Mouse (Mus musculus) limb, embryonic 14.5 days (tissue): ENCODE measurements around the gene Zbtb9. TPM values are rescaled to one million over a fixed set of nuclear protein-coding genes. Genes with fewer than 3 reads are reported as not detected.

Experiments
- ATAC-seq: fragments of 200-750 bp; cut with Nextera tagmentation; 2 replicates; pipeline ENCODE4 v1.8.0; 2017; ENCODE audit warnings: low read depth, moderate number of reproducible peaks, moderate TSS enrichment; ENCODE audit not compliant: low FRiP score
- DNase-seq: peaks from one replicate; pipeline ENCODE4 v3.0.0-alpha.2; 2015; ENCODE audit warnings: low spot score
- H3K27ac ChIP-seq: fragments of 300-500 bp; sonication (generic); replicated peaks from 2 replicates; pipeline ENCODE4 v1.5.1; 2014; ENCODE audit warnings: low read depth, mild to moderate bottlenecking, low read length, moderate library complexity, mixed read lengths
- H3K27me3 ChIP-seq: fragments of 300-500 bp; sonication (generic); 2 replicates; pipeline ENCODE4 v1.6.1; 2014; ENCODE audit warnings: low read length, mixed read lengths; ENCODE audit not compliant: control insufficient read depth, insufficient read depth
- H3K36me3 ChIP-seq: fragments of 300-500 bp; sonication (generic); 2 replicates; pipeline ENCODE4 v1.6.1; 2014; ENCODE audit warnings: mild to moderate bottlenecking, low read length, moderate library complexity, mixed read lengths; ENCODE audit not compliant: control insufficient read depth, insufficient read depth
- H3K4me1 ChIP-seq: fragments of 300-500 bp; sonication (generic); 2 replicates; pipeline ENCODE4 v1.6.1; 2014; ENCODE audit warnings: antibody characterized with exemption, low read length, mixed read lengths; ENCODE audit not compliant: control insufficient read depth, insufficient read depth
- H3K4me2 ChIP-seq: fragments of 300-500 bp; sonication (generic); replicated peaks from 2 replicates; pipeline ENCODE4 v1.6.1; 2014; ENCODE audit warnings: low read depth, mild to moderate bottlenecking, low read length, moderate library complexity; ENCODE audit not compliant: severe bottlenecking
- H3K4me3 ChIP-seq: fragments of 300-500 bp; sonication (generic); replicated peaks from 2 replicates; pipeline ENCODE4 v1.5.1; 2014; ENCODE audit warnings: low read length
- H3K9ac ChIP-seq: fragments of 300-500 bp; sonication (generic); 2 replicates; pipeline ENCODE4 v1.6.1; 2014; ENCODE audit warnings: mild to moderate bottlenecking, low read depth, low read length, moderate library complexity; ENCODE audit not compliant: severe bottlenecking
- H3K9me3 ChIP-seq: fragments of 300-500 bp; sonication (generic); 2 replicates; pipeline ENCODE4 v1.6.1; 2016; ENCODE audit warnings: low read length; ENCODE audit not compliant: control insufficient read depth
- POLR2A ChIP-seq: fragments of 200-500 bp; IDR thresholded peaks from 2 replicates; pipeline ENCODE4 v1.8.0; 2012; ENCODE audit warnings: inconsistent platforms, mild to moderate bottlenecking, moderate library complexity, borderline replicate concordance; ENCODE audit not compliant: insufficient read depth, insufficient read length; ENCODE audit errors: extremely low read depth
- WGBS: fragments of 180-500 bp; shearing (Covaris S2); extraction: QIAGEN DNeasy Blood & Tissue Kit; methylation state at CpG from one replicate; pipeline ENCODE4 v1.1.7; 2014; 5-methylcytosine and 5-hydroxymethylcytosine counted together
- microRNA-seq: library from miRNA; unstranded; fragments of <30 nt; microRNA quantifications from one replicate; pipeline ENCODE4, GENCODE M21; 2016
- polyA plus RNA-seq, 2 experiments: library from polyadenylated mRNA; depleted of rRNA in 1 of 2; stranded (reverse) in 1 of 2; unstranded in 1 of 2; fragments of >200 nt; fragmentation: Nextera tagmentation in 1 of 2; extraction: Ambion mirVana in 1 of 2; gene quantifications; 2 replicates each; pipeline versions ENCODE4 v1.2.1 to v1.2.3; 2012 to 2014

The Zbtb9 gene
- polyA plus RNA-seq, 2 experiments: 10.0 to 14.8 TPM

- Histone ChIP-seq H3K27ac (peak overlapping the region; percentile 77), H3K36me3 (no peaks in the 10 kb centered on the region), H3K9me3 (no peaks in the 10 kb centered on the region), H3K9ac (peak overlapping the region; percentile 68; the same call in 1 of the 2 replicates), H3K27me3 (no peaks in the 10 kb centered on the region), H3K4me3 (peak overlapping the region; percentile 61), H3K4me2 (peak overlapping the region; percentile 68), H3K4me1 (peaks cover 37% of the 10 kb centered on the region)
- 0% methylated on average over 13 of the region's 13 CpGs for WGBS
- ATAC-seq (peak; percentile 50; the same call in 1 of the 2 replicates), DNase-seq (peak; percentile 70)
- TF ChIP-seq POLR2A: no peak
Observed at GRCm38 (mm10) chr17:27056170-27056569, 83.2 kb downstream of the Zbtb9 start.

GRCm38 (mm10) chr17:27056812-27057516, 84.0 kb downstream of the Zbtb9 start, which contains the start of gene Itpr3:
TSS of gene Itpr3 (plus strand) at chr17:27057304.
- ATAC-seq: peak; percentile 70
- H3K27ac ChIP-seq: peak within 1 kb of the TSS; percentile 77

GRCm38 (mm10) chr17:27057517-27058055, 84.6 kb downstream of the Zbtb9 start:
- H3K4me1 ChIP-seq: peaks cover 32% of the 10 kb centered on the region
- H3K9ac ChIP-seq: peak overlapping the region; percentile 68
- no peaks in the 10 kb centered on the region for H3K9me3 ChIP-seq
- ATAC-seq: no peak
- H3K27ac ChIP-seq: peak overlapping the region; percentile 77; the same call in 1 of the 2 replicates
- H3K36me3 ChIP-seq: no peaks in the 10 kb centered on the region
- H3K4me3 ChIP-seq: peak overlapping the region; percentile 61
- H3K27me3 ChIP-seq: no peaks in the 10 kb centered on the region
- WGBS: 3% methylated on average over 24 of the region's 24 CpGs
- peak overlapping the region; percentile 68 for H3K4me2 ChIP-seq
- DNase-seq: no peak
- no peak for TF ChIP-seq POLR2A

More at GRCm38 (mm10) chr17:27056812-27057516, 84.0 kb downstream of the Zbtb9 start, which contains the start of gene Itpr3:
- Histone ChIP-seq H3K27me3 (no peaks in the 10 kb centered on the region), H3K36me3 (no peaks in the 10 kb centered on the region), H3K4me3 (peak within 1 kb of the TSS; percentile 61), H3K9ac (peak within 1 kb of the TSS; percentile 68), H3K4me2 (peak within 1 kb of the TSS; percentile 68), H3K4me1 (peaks cover 32% of the 10 kb centered on the region), H3K9me3 (no peaks in the 10 kb centered on the region)
- under 1% methylated on average over 42 of the region's 66 CpGs for WGBS
- no peak for TF ChIP-seq POLR2A
- DNase-seq: peak; percentile 74

Small RNA genes lying within 50 kb of the gene (microRNA-seq; reads per million reads assigned to microRNA genes)
- gene Mir3083 (not detected), gene Mir6968 (0.92 reads per million)

Other genes starting within 250 kb of the Zbtb9 start
- gene Bnip1, start 192.1 kb upstream of the Zbtb9 start, polyA plus RNA-seq (2012; rRNA removed): 45.6 and 48.7 TPM in 2 replicates
- gene Bnip1, start 192.1 kb upstream of the Zbtb9 start, polyA plus RNA-seq (2014; fragmentation: Nextera tagmentation; extraction: Ambion mirVana): 49.3 and 49.4 TPM in 2 replicates
- gene Nkx2-5, start 128.2 kb upstream of the Zbtb9 start, polyA plus RNA-seq (2012; rRNA removed): 0.06 and 0.15 TPM in 2 replicates
- gene Nkx2-5, start 128.2 kb upstream of the Zbtb9 start, polyA plus RNA-seq (2014; fragmentation: Nextera tagmentation; extraction: Ambion mirVana): not detected in 2 replicates
- 23.7 TPM in 2 replicates for gene Kifc5b, start 56.1 kb upstream of the Zbtb9 start, polyA plus RNA-seq (2012; rRNA removed)
- 4.9 and 5.9 TPM in 2 replicates for gene Kifc5b, start 56.1 kb upstream of the Zbtb9 start, polyA plus RNA-seq (2014; fragmentation: Nextera tagmentation; extraction: Ambion mirVana)
- 56.6 and 72.8 TPM in 2 replicates for gene Phf1, start 40.1 kb upstream of the Zbtb9 start, polyA plus RNA-seq (2012; rRNA removed)
- gene Phf1, start 40.1 kb upstream of the Zbtb9 start, polyA plus RNA-seq (2014; fragmentation: Nextera tagmentation; extraction: Ambion mirVana): 11.9 and 12.8 TPM in 2 replicates
- gene Cuta, start 33.6 kb upstream of the Zbtb9 start, polyA plus RNA-seq (2012; rRNA removed): 127 and 172 TPM in 2 replicates
- 146 and 158 TPM in 2 replicates for gene Cuta, start 33.6 kb upstream of the Zbtb9 start, polyA plus RNA-seq (2014; fragmentation: Nextera tagmentation; extraction: Ambion mirVana)
- gene Syngap1, start 31.9 kb upstream of the Zbtb9 start, polyA plus RNA-seq (2012; rRNA removed): 82.4 and 111 TPM in 2 replicates
- gene Syngap1, start 31.9 kb upstream of the Zbtb9 start, polyA plus RNA-seq (2014; fragmentation: Nextera tagmentation; extraction: Ambion mirVana): 2.0 and 2.4 TPM in 2 replicates
- 48.6 and 55.3 TPM in 2 replicates for gene Bak1, start 55.8 kb downstream of the Zbtb9 start, polyA plus RNA-seq (2012; rRNA removed)
- gene Bak1, start 55.8 kb downstream of the Zbtb9 start, polyA plus RNA-seq (2014; fragmentation: Nextera tagmentation; extraction: Ambion mirVana): 7.9 and 11.1 TPM in 2 replicates
- 12.4 and 13.9 TPM in 2 replicates for gene Itpr3, start 84.1 kb downstream of the Zbtb9 start, polyA plus RNA-seq (2012; rRNA removed)
- gene Itpr3, start 84.1 kb downstream of the Zbtb9 start, polyA plus RNA-seq (2014; fragmentation: Nextera tagmentation; extraction: Ambion mirVana): 5.1 and 5.6 TPM in 2 replicates
- gene Uqcc2, start 160.7 kb downstream of the Zbtb9 start, polyA plus RNA-seq (2012; rRNA removed): 233 and 255 TPM in 2 replicates
- 308 and 343 TPM in 2 replicates for gene Uqcc2, start 160.7 kb downstream of the Zbtb9 start, polyA plus RNA-seq (2014; fragmentation: Nextera tagmentation; extraction: Ambion mirVana)
- gene Ip6k3, start 194.6 kb downstream of the Zbtb9 start, polyA plus RNA-seq (2012; rRNA removed): 0.47 and 0.55 TPM in 2 replicates
- 0.46 and 0.76 TPM in 2 replicates for gene Ip6k3, start 194.6 kb downstream of the Zbtb9 start, polyA plus RNA-seq (2014; fragmentation: Nextera tagmentation; extraction: Ambion mirVana)
- gene Lemd2, start 231.3 kb downstream of the Zbtb9 start, polyA plus RNA-seq (2012; rRNA removed): 93.5 and 126 TPM in 2 replicates
- 20.0 and 21.2 TPM in 2 replicates for gene Lemd2, start 231.3 kb downstream of the Zbtb9 start, polyA plus RNA-seq (2014; fragmentation: Nextera tagmentation; extraction: Ambion mirVana)